Mouse (Mus musculus) granulocyte monocyte progenitor cell, adult 5-6 weeks (primary cell): ENCODE measurements around the gene Hspa13. TPM values are rescaled to one million over a fixed set of nuclear protein-coding genes. Genes with fewer than 3 reads are reported as not detected.

Source experiments
- ATAC-seq: replicated peaks from 2 replicates; pipeline ENCODE4 v1.8.0; 2016; ENCODE audit warnings: mild to moderate bottlenecking, moderate TSS enrichment, inconsistent platforms; ENCODE audit not compliant: poor library complexity, severe bottlenecking
- total RNA-seq, 2 experiments: library from RNA; stranded (forward) in 1 of 2; stranded (reverse) in 1 of 2; fragments of 200-712, 200-1000 nt in 1 of 2; fragments of >200 nt in 1 of 2; fragmentation: Nextera tagmentation in 1 of 2; gene quantifications; 2 replicates each; pipeline ENCODE4 v1.2.3; 2014 to 2017

Gene Hspa13
- total RNA-seq (2014; fragmentation: Nextera tagmentation) (22.6 and 27.6 TPM in 2 replicates), total RNA-seq (2017) (54.0 and 59.1 TPM in 2 replicates)

- peak; percentile 92 for ATAC-seq
Observed at GRCm38 (mm10) chr16:75766388-75767249, at the start of gene Hspa13. Hspa13 (minus strand) TSS chr16:75767104.

- peak; percentile 66 for ATAC-seq
Observed at GRCm38 (mm10) chr16:75779271-75779670, 12.4 kb upstream of the Hspa13 start.

GRCm38 (mm10) chr16:75773222-75773621 lies 6.3 kb upstream of the Hspa13 start:
- ATAC-seq, result no peak

- ATAC-seq, result peak; percentile 41
Observed at GRCm38 (mm10) chr16:75767250-75768002, 522 bp upstream of the Hspa13 start.

GRCm38 (mm10) chr16:75752876-75753275 lies 14.0 kb downstream of the Hspa13 start:
- ATAC-seq, result no peak

GRCm38 (mm10) chr16:75750103-75750502 lies 16.8 kb downstream of the Hspa13 start:
- ATAC-seq, result no peak

- ATAC-seq, result no peak
Observed at GRCm38 (mm10) chr16:75748926-75749325, 18.0 kb downstream of the Hspa13 start.

- ATAC-seq, result no peak
Observed at GRCm38 (mm10) chr16:75744014-75744413, 22.9 kb downstream of the Hspa13 start.

- peak; percentile 66 for ATAC-seq
Observed at GRCm38 (mm10) chr16:75717405-75718173, 49.3 kb downstream of the Hspa13 start.

- peak; percentile 87 for ATAC-seq
Observed at GRCm38 (mm10) chr16:75696176-75696575, 70.7 kb downstream of the Hspa13 start.

Other genes with a start within 250 kb of the Hspa13 start
- not detected in 2 replicates for gene Lipi, start 181.0 kb downstream of the Hspa13 start, total RNA-seq (2014; fragmentation: Nextera tagmentation)
- gene Lipi, start 181.0 kb downstream of the Hspa13 start, total RNA-seq (2017), result not detected in 2 replicates
- gene Rbm11, start 174.3 kb downstream of the Hspa13 start, total RNA-seq (2014; fragmentation: Nextera tagmentation), result not detected in 2 replicates
- 0.30 TPM in 1 of 2 replicates, not detected in the other for gene Rbm11, start 174.3 kb downstream of the Hspa13 start, total RNA-seq (2017)